In the genomic region with DNA sequence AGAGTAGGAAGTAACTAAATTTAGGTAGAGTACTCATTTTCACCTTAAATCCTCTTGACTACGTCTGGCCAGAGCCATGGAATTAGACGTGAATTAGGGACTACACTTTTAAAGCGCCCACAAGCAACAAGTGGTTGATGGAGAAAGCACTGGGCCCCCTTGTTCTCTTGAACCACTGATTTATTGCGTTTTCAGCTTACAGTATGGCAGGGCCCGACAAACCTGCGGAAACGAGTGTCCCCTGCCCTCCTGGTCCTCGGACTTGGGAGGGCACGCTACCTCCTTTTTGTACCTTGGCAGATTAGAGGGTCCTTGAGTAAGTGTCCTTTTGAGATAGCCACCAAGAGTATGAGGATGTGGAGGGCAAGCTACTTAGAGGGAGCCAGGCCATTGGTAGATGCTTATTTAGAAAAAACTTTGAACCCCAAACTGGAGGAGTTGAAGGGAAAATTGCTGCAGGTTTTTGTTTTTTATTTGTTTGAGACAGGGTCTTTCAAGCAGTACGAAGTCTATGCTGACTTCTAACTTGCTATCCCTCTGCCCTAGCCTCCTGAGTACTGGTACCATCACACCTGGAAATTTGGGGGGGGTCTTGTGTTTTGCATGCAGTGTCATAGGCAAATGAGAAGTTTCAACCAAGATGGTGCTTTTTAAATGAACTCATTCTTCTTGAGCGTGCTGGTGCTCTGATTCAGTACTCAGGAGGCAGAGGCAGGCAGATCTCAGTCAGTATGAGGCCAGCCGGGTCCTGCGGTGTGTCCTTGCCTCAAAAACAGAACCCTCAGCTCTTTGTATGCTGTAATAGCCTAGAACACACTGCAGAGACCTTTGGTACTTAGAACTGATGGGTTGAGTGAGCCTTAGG, we compare ENCODE assay signal across 8 mouse cellular contexts. TPM values are rescaled to one million over a fixed set of nuclear protein-coding genes. Genes with fewer than 3 reads are reported as not detected.
DNase-seq lines count a peak whose midpoint lies in the region; ATAC-seq and TF ChIP-seq lines count a peak whose summit lies in the region.

No protein-coding gene starts in this region.

- peaks cover 77% of the 10 kb centered on the region for H3K4me1 ChIP-seq in heart, embryonic 13.5 days
- H3K4me1 ChIP-seq in E14TG2a.4 (replicated peaks; ENCODE audit: low read depth, low read length) = peaks cover 71% of the 10 kb centered on the region
- H3K4me1 ChIP-seq in forebrain, embryonic 16.5 days (replicated peaks; ENCODE audit: control insufficient read depth, insufficient read depth, low read length) = peaks cover 34% of the 10 kb centered on the region
- peaks cover 62% of the 10 kb centered on the region for H3K4me1 ChIP-seq in midbrain, embryonic 10.5 days

- peak overlapping the region; percentile 100 for H3K9ac ChIP-seq in heart, embryonic 13.5 days
- peak overlapping the region; percentile 97 for H3K9ac ChIP-seq in forebrain, embryonic 16.5 days (replicated peaks; ENCODE audit: low read depth, low read length)

- peak overlapping the region; percentile 93 for H3K4me3 ChIP-seq in heart, embryonic 13.5 days
- peak overlapping the region; percentile 91 for H3K4me3 ChIP-seq in E14TG2a.4 (replicated peaks; ENCODE audit: low read length)
- peak overlapping the region; percentile 94 for H3K4me3 ChIP-seq in forebrain, embryonic 16.5 days (replicated peaks; ENCODE audit: low read length)
- H3K4me3 ChIP-seq in midbrain, embryonic 10.5 days = peak overlapping the region; percentile 91

- peaks cover 9% of the 10 kb centered on the region for H3K36me3 ChIP-seq in heart, embryonic 13.5 days
- H3K36me3 ChIP-seq in E14TG2a.4 (ENCODE audit: insufficient read depth, low read length) = peaks cover 44% of the 10 kb centered on the region
- no peaks in the 10 kb centered on the region for H3K36me3 ChIP-seq in forebrain, embryonic 16.5 days (ENCODE audit: control insufficient read depth, insufficient read depth)
- H3K36me3 ChIP-seq in midbrain, embryonic 10.5 days = peaks cover 19% of the 10 kb centered on the region

- WGBS in heart, embryonic 13.5 days = 36% methylated on average over 13 of the region's 13 CpGs
- 41% methylated on average over 13 of the region's 13 CpGs for WGBS in forebrain, embryonic 16.5 days
- 45% methylated on average over 13 of the region's 13 CpGs for WGBS in midbrain, embryonic 10.5 days

- no peaks in the 10 kb centered on the region for H3K9me3 ChIP-seq in heart, embryonic 13.5 days
- no peaks in the 10 kb centered on the region for H3K9me3 ChIP-seq in E14TG2a.4 (ENCODE audit: low read length)
- H3K9me3 ChIP-seq in forebrain, embryonic 16.5 days (ENCODE audit: control insufficient read depth, low read length) = no peaks in the 10 kb centered on the region
- no peaks in the 10 kb centered on the region for H3K9me3 ChIP-seq in midbrain, embryonic 10.5 days (replicated peaks)

- no peaks in the 10 kb centered on the region for H3K27me3 ChIP-seq in heart, embryonic 13.5 days (replicated peaks)
- no peaks in the 10 kb centered on the region for H3K27me3 ChIP-seq in E14TG2a.4 (ENCODE audit: insufficient read depth, low read length)
- no peaks in the 10 kb centered on the region for H3K27me3 ChIP-seq in forebrain, embryonic 16.5 days (replicated peaks; ENCODE audit: control insufficient read depth, insufficient read depth, low read length)
- no peaks in the 10 kb centered on the region for H3K27me3 ChIP-seq in midbrain, embryonic 10.5 days (ENCODE audit: low read depth, poor library complexity, severe bottlenecking)

- intact Hi-C loops in heart, postnatal 14 days (cut with DNase I) = loop anchor here (2.0 kb wide), 1 partner anchor 34 kb away; no protein-coding TSS in a partner anchor
- intact Hi-C loops in left cerebral cortex, postnatal 25 days (cut with DNase I) = loop anchor here (1.0 to 5.0 kb wide), 3 partner anchors 34 to 256 kb away; partner anchors contain the start of genes Nans, Trmo and Xpa

- peak overlapping the region; percentile 88 for H3K4me2 ChIP-seq in heart, embryonic 13.5 days
- peak overlapping the region; percentile 93 for H3K4me2 ChIP-seq in forebrain, embryonic 16.5 days (ENCODE audit: low read length)

- no peak for ATAC-seq in heart, embryonic 13.5 days (ENCODE audit: extremely low read depth, insufficient number of reproducible peaks, low FRiP score, low TSS enrichment)
- ATAC-seq in forebrain, embryonic 16.5 days = no peak
- no peak for ATAC-seq in megakaryocyte progenitor cell, adult 5-6 weeks (replicated peaks; ENCODE audit: poor library complexity)

- no peak for TF ChIP-seq CTCF in E14TG2a.4 (conservative IDR thresholded peaks at IDR 0.05; ENCODE audit: low read length)

- no peak for DNase-seq in heart, postnatal 14 days
- no peak for DNase-seq in midbrain, embryonic 10.5 days (ENCODE audit: low spot score)
- no peak for DNase-seq in left cerebral cortex, postnatal 25 days (ENCODE audit: low spot score in 2 of 2)
- DNase-seq in cerebellum, postnatal 25 days = no peak

- H3K27ac ChIP-seq in heart, embryonic 13.5 days (replicated peaks) = peak overlapping the region; percentile 100
- peak overlapping the region; percentile 98 for H3K27ac ChIP-seq in forebrain, embryonic 16.5 days (ENCODE audit: low read length)
- peak overlapping the region; percentile 100 for H3K27ac ChIP-seq in midbrain, embryonic 10.5 days (replicated peaks)

RNA-seq across cellular contexts. Expression of gene Anp32b, which starts 2.4 kb away (rescaled TPM):
- 179 and 191 TPM in 2 replicates for polyA plus RNA-seq in heart, embryonic 13.5 days (2015; fragmentation: Nextera tagmentation; extraction: Ambion mirVana)
- total RNA-seq in heart, postnatal 14 days (2021) = 10 to 100 TPM; 58.1 to 66.6 TPM
- 105 and 114 TPM in 2 replicates for polyA plus RNA-seq in forebrain, embryonic 16.5 days (2015; fragmentation: Nextera tagmentation; extraction: Ambion mirVana)
- polyA plus RNA-seq in midbrain, embryonic 10.5 days (2016; fragmentation: Nextera tagmentation; extraction: Ambion mirVana) = 345 and 414 TPM in 2 replicates
- total RNA-seq in megakaryocyte progenitor cell, adult 5-6 weeks (2015) = 743 and 817 TPM in 2 replicates
- total RNA-seq in megakaryocyte progenitor cell, adult 5-6 weeks (2017) = 148 and 191 TPM in 2 replicates
- total RNA-seq in left cerebral cortex, postnatal 25 days (2021) = 10 to 100 TPM; 43.3 to 43.9 TPM

RNA-seq across cellular contexts. Expression of gene Nans, which starts 36.0 kb away (rescaled TPM):
- polyA plus RNA-seq in heart, embryonic 13.5 days (2015; fragmentation: Nextera tagmentation; extraction: Ambion mirVana) = 63.1 and 65.4 TPM in 2 replicates
- 10 to 100 TPM; 17.5 to 21.4 TPM for total RNA-seq in heart, postnatal 14 days (2021)
- 81.1 and 85.5 TPM in 2 replicates for polyA plus RNA-seq in forebrain, embryonic 16.5 days (2015; fragmentation: Nextera tagmentation; extraction: Ambion mirVana)
- 77.1 and 80.6 TPM in 2 replicates for polyA plus RNA-seq in midbrain, embryonic 10.5 days (2016; fragmentation: Nextera tagmentation; extraction: Ambion mirVana)
- total RNA-seq in megakaryocyte progenitor cell, adult 5-6 weeks (2015) = 71.5 and 73.9 TPM in 2 replicates
- total RNA-seq in megakaryocyte progenitor cell, adult 5-6 weeks (2017) = 83.3 and 84.5 TPM in 2 replicates
- 10 to 100 TPM; 19.4 to 19.7 TPM for total RNA-seq in left cerebral cortex, postnatal 25 days (2021)

RNA-seq across cellular contexts. Expression of gene Hemgn, which starts 39.8 kb away (rescaled TPM):
- 3.1 and 12.6 TPM in 2 replicates for polyA plus RNA-seq in heart, embryonic 13.5 days (2015; fragmentation: Nextera tagmentation; extraction: Ambion mirVana)
- total RNA-seq in heart, postnatal 14 days (2021) = under 1 TPM; 0.54 to 0.60 TPM
- polyA plus RNA-seq in forebrain, embryonic 16.5 days (2015; fragmentation: Nextera tagmentation; extraction: Ambion mirVana) = 0.09 and 0.10 TPM in 2 replicates
- polyA plus RNA-seq in midbrain, embryonic 10.5 days (2016; fragmentation: Nextera tagmentation; extraction: Ambion mirVana) = 13.4 and 14.5 TPM in 2 replicates
- total RNA-seq in megakaryocyte progenitor cell, adult 5-6 weeks (2015) = 11.7 and 25.5 TPM in 2 replicates
- 9.6 and 20.6 TPM in 2 replicates for total RNA-seq in megakaryocyte progenitor cell, adult 5-6 weeks (2017)
- not detected for total RNA-seq in left cerebral cortex, postnatal 25 days (2021)

Comparison
In these comparisons a context has a peak if more than half of its experiments do, and no peak if none do; other contexts are left out.
1. RNA of gene Hemgn, which starts 39.8 kb away (total RNA-seq): 9.6 to 25.5 TPM in megakaryocyte progenitor cell, adult 5-6 weeks; 0.54 to 0.60 TPM in heart, postnatal 14 days and not detected in left cerebral cortex, postnatal 25 days; every median in the first group is over 4 times any median in the second.
2. Peak in every context shown above with its lines, with median percentiles within 50 percentile points of each other: H3K27ac ChIP-seq and H3K4me3 ChIP-seq.